Mouse (Mus musculus) stomach, postnatal 0 days (tissue): ENCODE measurements at regions not wholly inside any gene's neighbourhood (a gene's known extent, or its start where the extent isn't known, plus 50 kb on each side); places are given as distances from the start of the nearest gene placed in this dataset.
A peak's percentile ranks its signal among the peaks of the same experiment; 100 is the strongest.

Experiments
- ATAC-seq: fragments of 200-750 bp; cut with Nextera tagmentation; 2 replicates; pipeline ENCODE4 v1.8.0; 2017; ENCODE audit not compliant: low FRiP score, low TSS enrichment
- DNase-seq: peaks from one replicate; pipeline ENCODE4 v3.0.0-alpha.2; 2016; ENCODE audit warnings: low spot score
- H3K27ac ChIP-seq: fragments of 300-500 bp; sonication (generic); replicated peaks from 2 replicates; pipeline ENCODE4 v1.5.1; 2014; ENCODE audit warnings: mild to moderate bottlenecking, control low read depth
- H3K27me3 ChIP-seq: fragments of 300-500 bp; sonication (generic); 2 replicates; pipeline ENCODE4 v1.6.1; 2014; ENCODE audit warnings: low read length; ENCODE audit not compliant: control insufficient read depth, insufficient read depth
- H3K36me3 ChIP-seq: fragments of 300-500 bp; sonication (generic); 2 replicates; pipeline ENCODE4 v1.6.1; 2014; ENCODE audit warnings: low read length, mixed read lengths; ENCODE audit not compliant: control insufficient read depth, insufficient read depth
- H3K4me1 ChIP-seq: fragments of 300-500 bp; sonication (generic); replicated peaks from 2 replicates; pipeline ENCODE4 v1.6.1; 2014; ENCODE audit warnings: antibody characterized with exemption; ENCODE audit not compliant: control insufficient read depth, insufficient read depth
- H3K4me2 ChIP-seq: fragments of 300-500 bp; sonication (generic); replicated peaks from 2 replicates; pipeline ENCODE4 v1.6.1; 2014; ENCODE audit warnings: low read depth, mild to moderate bottlenecking, control low read depth, moderate library complexity
- H3K4me3 ChIP-seq: fragments of 300-500 bp; sonication (generic); 2 replicates; pipeline ENCODE4 v1.5.1; 2014; ENCODE audit warnings: low read depth, low read length, control low read depth
- H3K9ac ChIP-seq: fragments of 300-500 bp; sonication (generic); 2 replicates; pipeline ENCODE4 v1.6.1; 2014; ENCODE audit warnings: mild to moderate bottlenecking, low read length, control low read depth, mixed read lengths
- H3K9me3 ChIP-seq: fragments of 300-500 bp; sonication (generic); 2 replicates; pipeline ENCODE4 v1.6.1; 2016; ENCODE audit warnings: low read length; ENCODE audit not compliant: control insufficient read depth
- CTCF ChIP-seq: IDR thresholded peaks from 2 replicates; pipeline ENCODE4 v1.5.1; 2016; ENCODE audit warnings: antibody characterized with exemption, low read depth, mild to moderate bottlenecking, moderate library complexity
- EP300 ChIP-seq: optimal IDR thresholded peaks from 2 replicates; pipeline ENCODE3; 2016; ENCODE audit warnings: antibody characterized with exemption
- WGBS: fragments of 180-500 bp; shearing (Covaris S2); extraction: QIAGEN DNeasy Blood & Tissue Kit; methylation state at CpG from one replicate; pipeline ENCODE4 v1.1.7; 2014; 5-methylcytosine and 5-hydroxymethylcytosine counted together

DNA sequence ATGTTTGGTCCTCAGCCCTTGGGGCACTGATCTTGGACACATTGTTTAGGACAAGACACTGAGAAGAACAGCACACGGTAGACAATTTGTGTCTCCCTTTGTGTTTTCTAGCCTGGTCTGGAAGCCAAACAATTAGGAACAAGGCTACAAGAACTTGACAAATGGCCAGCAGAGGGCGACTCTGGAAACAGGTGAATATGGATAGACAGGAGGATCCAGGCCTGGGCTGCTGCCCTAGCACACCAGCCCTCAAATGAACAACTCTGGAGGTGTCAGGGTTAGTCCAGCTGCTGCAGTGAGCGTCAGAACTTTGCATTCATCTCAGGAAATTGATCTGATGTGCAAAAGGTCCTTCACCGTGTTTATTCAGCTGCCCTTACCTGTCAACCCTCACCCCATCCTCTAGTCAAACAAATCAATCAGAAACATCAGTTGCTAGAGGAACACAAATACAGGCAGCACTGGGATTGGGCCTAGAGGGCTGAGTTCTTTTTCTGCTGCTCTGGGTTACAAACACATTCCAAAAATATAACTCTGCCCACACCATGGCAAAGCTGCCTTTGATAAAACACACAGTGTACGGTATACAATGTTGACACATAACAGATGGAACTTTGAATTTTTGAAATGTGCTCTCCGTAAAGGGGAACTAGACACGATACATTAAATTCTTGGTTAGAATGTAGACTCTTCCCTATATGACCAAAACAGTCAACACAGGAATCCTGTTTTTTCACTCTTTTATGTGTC, 159.7 kb downstream of the Fam84b start:
- Histone ChIP-seq H3K36me3 (no peaks in the 10 kb centered on the region), H3K4me3 (no peak overlapping the region), H3K27ac (no peak overlapping the region), H3K27me3 (no peaks in the 10 kb centered on the region), H3K4me2 (no peak overlapping the region), H3K4me1 (no peaks in the 10 kb centered on the region), H3K9ac (no peak overlapping the region), H3K9me3 (no peaks in the 10 kb centered on the region)
- TF ChIP-seq EP300 (no peak), CTCF (peak; percentile 64)
- whole genome bisulfite sequencing: 49% methylated on average over 7 of the region's 7 CpGs
- ATAC-seq: no peak
- DNase-seq: peak; percentile 57

DNA sequence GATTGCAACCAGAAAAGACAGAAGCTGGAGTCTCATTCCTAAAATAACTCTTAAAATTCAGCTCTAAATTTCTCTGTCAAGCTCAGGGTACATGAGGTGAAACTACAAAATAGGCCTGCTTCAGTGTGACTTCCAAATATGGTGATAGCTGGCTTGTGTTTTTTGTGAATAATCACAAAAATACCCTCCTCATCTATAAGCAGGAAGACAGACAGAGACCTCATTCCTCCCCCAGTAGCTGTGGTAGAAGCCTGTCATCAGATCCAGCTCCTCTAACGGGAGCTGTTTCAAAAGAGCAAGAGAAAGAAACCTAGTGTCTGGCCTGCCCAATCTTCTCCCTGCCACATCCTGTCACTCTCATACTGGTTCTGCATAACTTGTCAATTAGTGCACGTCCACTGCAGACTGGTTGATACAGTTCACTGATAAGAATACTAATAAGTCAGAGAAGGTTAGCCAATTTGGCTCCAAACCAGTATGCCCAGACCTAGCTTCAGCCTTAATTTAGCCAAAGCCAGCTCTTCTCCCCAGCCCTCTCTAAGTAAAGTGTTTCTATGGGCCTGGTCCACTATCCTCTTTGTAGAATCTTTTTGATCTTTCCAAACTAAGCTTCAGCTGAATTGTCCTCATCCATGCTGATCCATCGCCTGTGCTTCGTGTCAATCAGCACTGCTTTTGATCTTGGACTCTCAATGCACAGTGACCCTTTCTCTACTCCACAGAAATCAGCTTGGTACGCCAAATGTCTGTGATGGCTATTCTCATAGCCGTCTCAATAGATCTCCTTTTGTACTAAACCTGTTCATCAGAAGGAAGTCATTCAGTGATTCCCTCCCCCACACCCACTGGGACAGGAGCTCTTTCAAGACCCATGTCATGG, 160.6 kb downstream of the Fam84b start:
- ATAC-seq: no peak
- Histone ChIP-seq H3K36me3 (no peaks in the 10 kb centered on the region), H3K9me3 (no peaks in the 10 kb centered on the region), H3K4me3 (no peak overlapping the region), H3K27me3 (no peaks in the 10 kb centered on the region), H3K27ac (no peak overlapping the region), H3K9ac (no peak overlapping the region), H3K4me2 (no peak overlapping the region), H3K4me1 (no peaks in the 10 kb centered on the region)
- no peak for DNase-seq
- no peak for TF ChIP-seq CTCF
- no peak for TF ChIP-seq EP300
- WGBS: 70% methylated on average over 6 of the region's 6 CpGs

DNA sequence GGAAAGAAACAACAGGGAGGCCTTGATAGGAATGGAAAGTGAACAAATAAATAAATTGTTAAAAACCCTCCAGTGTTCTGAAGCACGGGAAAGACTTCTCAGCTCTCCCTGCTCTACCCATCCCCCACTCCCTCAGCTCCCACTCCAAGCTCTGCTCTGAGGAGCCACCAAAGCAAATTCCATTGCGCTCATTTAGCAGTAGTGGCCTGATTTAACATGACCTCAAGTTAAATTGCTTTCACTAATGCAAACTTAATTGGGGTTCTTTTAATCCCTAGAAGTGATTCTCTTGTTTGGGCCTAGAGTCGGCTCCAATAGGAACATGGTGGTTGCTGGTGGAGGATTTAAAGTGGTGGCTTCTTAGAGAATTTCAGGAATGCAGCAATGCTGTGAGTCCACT, 161.4 kb downstream of the Fam84b start:
- Histone ChIP-seq H3K36me3 (no peaks in the 10 kb centered on the region), H3K9ac (no peak overlapping the region), H3K27me3 (no peaks in the 10 kb centered on the region), H3K9me3 (no peaks in the 10 kb centered on the region), H3K4me3 (no peak overlapping the region), H3K4me2 (no peak overlapping the region), H3K4me1 (no peaks in the 10 kb centered on the region), H3K27ac (no peak overlapping the region)
- TF ChIP-seq EP300: no peak
- no peak for TF ChIP-seq CTCF
- DNase-seq (no peak), ATAC-seq (no peak)
- 44% methylated on average over 3 of the region's 3 CpGs for WGBS

DNA sequence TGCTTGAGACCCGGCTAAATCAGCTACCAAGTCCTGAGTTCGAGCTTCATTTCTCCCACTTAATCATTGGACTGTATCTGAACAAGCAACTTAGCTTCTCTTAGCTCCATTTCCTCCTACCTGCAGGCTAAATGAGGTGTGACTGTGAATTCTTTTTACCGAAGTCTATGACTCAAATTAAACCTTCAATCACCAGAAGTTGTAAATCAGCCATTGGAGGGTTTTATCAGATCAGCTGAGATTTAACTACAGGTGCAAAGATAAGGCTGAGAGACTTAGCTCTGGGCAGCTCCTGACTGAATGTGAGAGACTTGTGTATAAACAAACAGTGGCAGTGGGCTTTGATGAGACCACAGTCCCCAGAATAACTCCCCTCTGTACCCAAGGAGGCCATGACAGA, 176.2 kb downstream of the Fam84b start:
- WGBS: 72% methylated on average over 3 of the region's 3 CpGs
- Histone ChIP-seq H3K36me3 (no peaks in the 10 kb centered on the region), H3K4me1 (no peaks in the 10 kb centered on the region), H3K4me3 (no peak overlapping the region), H3K4me2 (no peak overlapping the region), H3K27me3 (no peaks in the 10 kb centered on the region), H3K27ac (no peak overlapping the region), H3K9ac (no peak overlapping the region), H3K9me3 (no peaks in the 10 kb centered on the region)
- TF ChIP-seq CTCF (no peak), EP300 (no peak)
- DNase-seq: no peak
- ATAC-seq: no peak

DNA sequence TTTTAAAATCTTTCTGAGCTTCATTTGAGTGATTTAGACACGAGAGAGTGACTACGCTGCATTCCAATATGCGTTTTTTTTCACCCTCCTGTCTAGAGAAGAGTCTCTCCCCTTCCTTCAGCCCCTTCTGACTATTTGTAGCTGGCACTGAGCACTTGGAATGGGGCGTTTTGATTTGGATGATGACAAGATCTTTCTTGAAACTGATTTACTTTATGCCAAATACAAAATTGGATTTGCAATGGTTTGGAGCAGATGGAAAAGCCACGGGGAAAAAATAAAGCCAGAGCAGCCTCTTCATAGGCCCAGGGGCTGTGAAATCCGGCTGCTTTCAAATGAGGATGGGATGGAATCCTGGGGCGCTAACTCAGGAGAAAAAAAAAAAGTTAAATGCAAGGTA, 196.0 kb downstream of the Fam84b start:
- TF ChIP-seq EP300 (no peak), CTCF (no peak)
- Histone ChIP-seq H3K9me3 (no peaks in the 10 kb centered on the region), H3K4me2 (no peak overlapping the region), H3K4me1 (no peaks in the 10 kb centered on the region), H3K36me3 (no peaks in the 10 kb centered on the region), H3K4me3 (no peak overlapping the region), H3K27me3 (no peaks in the 10 kb centered on the region), H3K9ac (no peak overlapping the region), H3K27ac (no peak overlapping the region)
- DNase-seq (no peak), ATAC-seq (no peak)
- WGBS: 75% methylated on average over 7 of the region's 7 CpGs

DNA sequence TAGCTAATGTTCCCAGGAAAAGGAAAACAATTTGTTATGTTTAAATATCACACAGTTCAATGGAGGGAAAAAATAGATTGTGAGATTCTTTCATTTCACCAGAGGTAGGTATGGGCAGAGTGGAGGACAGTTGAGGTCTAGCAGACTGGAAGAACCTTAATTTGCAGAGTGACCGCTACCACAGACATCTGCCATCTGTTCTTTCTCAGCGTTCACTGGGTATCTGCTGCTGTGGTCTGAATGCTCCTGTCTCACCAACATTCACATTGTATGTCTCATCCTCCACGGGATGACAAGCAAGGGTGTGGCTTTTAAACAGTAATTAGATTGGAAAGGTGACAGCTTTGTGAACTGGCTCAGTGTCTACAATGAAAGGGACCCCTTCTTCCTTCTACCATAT, 198.5 kb downstream of the Fam84b start:
- H3K4me2 ChIP-seq: no peak overlapping the region
- H3K36me3 ChIP-seq: no peaks in the 10 kb centered on the region
- no peaks in the 10 kb centered on the region for H3K27me3 ChIP-seq
- H3K4me1 ChIP-seq: no peaks in the 10 kb centered on the region
- TF ChIP-seq CTCF: no peak
- no peak for TF ChIP-seq EP300
- WGBS: 75% methylated on average over 3 of the region's 3 CpGs
- no peaks in the 10 kb centered on the region for H3K9me3 ChIP-seq
- ATAC-seq (no peak), DNase-seq (no peak)
- no peak overlapping the region for H3K27ac ChIP-seq
- no peak overlapping the region for H3K9ac ChIP-seq
- no peak overlapping the region for H3K4me3 ChIP-seq
